Mouse (Mus musculus): ENCODE results near the gene Rpp21. TPM values are rescaled to one million over a fixed set of nuclear protein-coding genes. Genes with fewer than 3 reads are reported as not detected.

Gene Rpp21
- 10 to 100 TPM; 26.3 to 28.5 TPM for total RNA-seq (2021)
- long read RNA-seq, experiment 1, transcript Rpp21-201 (5 exons, 729 nt), result major isoform, 11 of 16 reads
- long read RNA-seq, experiment 1, partial matches to known transcripts, result 0 of 16 reads
- long read RNA-seq, experiment 1, other reads (novel, unspliced or antisense), result 4 of 16 reads
- long read RNA-seq, experiment 2, partial matches to known transcripts, result 0 of 5 reads
- long read RNA-seq, experiment 2, other reads (novel, unspliced or antisense), result 1 of 5 reads

DNA sequence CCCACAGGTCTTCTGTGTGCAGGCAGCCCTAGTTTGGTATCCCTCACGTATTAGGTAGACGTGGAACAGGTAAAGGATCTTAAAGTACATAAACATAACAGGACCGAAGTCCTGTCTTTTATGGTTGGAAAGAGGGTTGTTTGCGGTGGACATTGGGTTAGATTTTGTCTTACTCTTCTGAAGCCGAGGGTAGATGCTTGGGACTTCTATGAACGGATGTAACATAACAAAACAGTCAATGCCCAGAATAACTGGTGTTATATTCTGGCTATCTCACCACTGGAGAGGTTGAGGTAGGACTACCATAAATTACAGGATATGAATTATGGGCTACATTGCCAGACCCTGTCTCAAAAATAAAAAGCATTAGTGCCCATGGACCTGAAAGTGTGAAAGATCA is at the start of gene Rpp21:
Gene Rpp21, minus strand, starts transcription at position 101 of the 400 bp plus-strand sequence.
- DNase-seq, result no peak

DNA sequence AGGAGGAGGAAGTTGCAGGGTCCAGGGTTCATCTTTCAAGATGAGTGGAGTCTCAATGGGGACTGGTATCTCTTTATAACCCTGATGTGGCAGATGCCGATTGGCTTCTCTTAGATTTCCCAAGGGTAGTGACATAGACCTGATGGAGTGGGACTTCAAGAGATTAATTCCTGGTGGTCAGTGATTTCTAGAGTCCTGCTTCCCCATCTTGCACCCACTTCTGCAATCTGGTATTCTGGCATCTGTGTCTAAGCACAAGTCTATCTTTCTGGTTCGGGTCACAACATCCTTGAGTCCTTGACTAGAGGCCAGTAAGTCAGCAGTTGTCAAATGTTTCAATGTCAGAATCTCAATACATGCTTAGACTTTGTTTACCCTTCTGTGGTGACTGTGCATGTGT is 28.5 kb upstream of the Rpp21 start, which contains the start of gene H2-M10.2:
Gene H2-M10.2, minus strand, starts transcription at position 101 of the 400 bp plus-strand sequence.
- DNase-seq, result no peak

DNA sequence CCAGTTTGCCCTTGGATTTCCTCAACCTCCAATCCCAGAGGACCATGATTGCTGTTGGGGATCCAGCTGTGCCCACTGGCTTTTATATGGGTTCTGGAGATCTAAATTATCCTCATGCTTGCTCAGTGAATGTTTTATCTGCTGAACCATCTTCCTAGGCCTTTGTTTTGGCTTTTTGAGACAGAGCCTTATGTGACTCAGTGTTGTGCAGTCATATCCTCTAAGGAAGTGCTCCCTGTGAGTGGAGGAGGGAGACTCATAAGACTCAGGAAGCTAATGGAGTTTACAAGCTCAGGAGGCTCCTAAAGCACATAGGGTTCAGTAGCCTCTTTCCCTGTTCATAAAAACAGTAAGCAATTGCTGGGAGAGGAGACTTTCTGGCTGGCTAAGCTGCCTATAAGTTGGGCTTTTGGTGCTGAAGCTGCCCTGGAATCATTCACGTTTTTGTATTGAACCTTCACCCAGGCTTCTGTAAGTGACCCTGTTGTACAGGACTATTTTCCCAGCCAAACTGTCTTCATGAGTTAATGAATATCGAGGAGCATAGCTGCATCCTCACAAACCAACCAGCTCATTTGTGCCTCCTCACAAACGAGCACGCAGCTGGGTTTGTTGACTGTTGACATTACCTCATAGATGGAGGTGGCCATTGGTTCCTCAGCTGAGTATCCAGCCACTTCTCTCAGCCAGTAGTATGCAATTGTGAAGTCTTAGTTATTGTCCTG is 23.8 kb upstream of the Rpp21 start:
- DNase-seq, result no peak

DNA sequence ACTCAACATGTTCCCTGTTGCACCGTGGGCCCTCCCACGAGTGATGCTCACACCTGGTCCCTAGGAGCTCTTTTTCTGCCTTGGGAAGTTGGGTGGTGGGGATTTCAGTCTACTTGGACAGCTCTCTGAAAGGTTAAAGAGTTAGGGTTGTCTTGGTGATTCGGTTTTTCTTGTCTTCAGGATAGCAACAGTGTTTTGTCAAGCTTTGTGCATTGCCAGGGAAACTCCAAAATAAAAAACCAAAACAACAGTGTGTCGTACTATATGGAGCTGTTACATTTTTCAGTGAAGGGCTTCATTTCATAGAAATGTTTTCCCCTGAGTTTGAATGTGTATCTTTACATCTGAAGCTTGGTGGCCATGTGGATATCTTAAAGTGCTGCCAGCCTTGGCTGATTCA is 16.9 kb upstream of the Rpp21 start:
- DNase-seq, result no peak

DNA sequence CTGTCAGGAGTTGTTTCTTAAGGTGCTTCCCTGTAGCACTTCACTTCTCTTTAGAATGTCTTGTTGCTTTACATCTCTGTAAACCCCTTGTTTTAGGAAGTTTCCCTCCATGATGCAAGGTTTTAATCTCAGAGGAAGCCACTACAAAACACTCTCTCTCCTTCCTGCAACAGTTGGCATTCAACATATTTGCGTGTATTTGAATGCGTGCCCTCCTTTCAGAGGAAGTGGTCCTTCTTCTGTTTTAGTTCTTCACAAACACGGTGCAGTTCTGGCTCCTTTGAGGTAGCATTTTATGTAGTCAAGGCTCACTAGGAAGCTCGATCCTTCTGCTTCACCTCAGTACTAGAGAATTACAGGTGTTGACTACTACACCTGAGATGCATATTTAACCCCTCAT is 15.9 kb upstream of the Rpp21 start:
- DNase-seq, result no peak

DNA sequence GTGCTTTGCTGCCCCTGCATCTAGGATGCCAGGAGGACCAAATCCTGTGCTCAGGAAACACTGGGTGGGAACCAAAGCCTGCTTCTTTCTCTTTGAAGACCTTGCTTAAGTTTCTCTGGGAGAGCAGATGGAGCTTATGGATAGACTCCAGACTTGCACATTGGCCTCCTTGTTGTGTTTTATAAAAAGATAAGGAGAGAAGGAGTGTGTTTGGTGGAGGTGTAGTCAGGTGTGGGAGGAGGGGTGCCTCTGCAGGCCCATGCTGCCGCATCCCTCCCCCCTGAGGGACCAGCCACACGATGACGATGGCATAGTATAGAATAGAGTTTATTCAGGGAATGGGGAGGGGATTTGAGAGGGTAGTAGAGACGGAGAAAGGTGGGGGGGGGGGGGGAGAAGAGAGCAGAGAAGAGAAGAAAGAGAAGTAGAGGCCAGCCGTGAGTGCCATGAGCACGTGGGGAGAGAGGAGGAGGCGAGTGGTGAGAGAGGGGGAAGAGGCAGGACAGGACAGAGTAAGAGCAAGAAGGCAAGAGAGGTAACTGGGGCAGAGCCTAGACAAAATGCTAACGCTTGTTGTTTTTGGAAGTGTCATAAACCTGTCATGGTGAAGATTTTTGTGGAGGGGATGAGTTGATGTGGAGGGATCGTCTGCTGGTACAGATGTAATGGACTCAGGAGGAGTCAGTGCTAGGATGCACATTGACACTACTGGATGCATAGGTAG is 14.9 kb upstream of the Rpp21 start:
- DNase-seq, result no peak

DNA sequence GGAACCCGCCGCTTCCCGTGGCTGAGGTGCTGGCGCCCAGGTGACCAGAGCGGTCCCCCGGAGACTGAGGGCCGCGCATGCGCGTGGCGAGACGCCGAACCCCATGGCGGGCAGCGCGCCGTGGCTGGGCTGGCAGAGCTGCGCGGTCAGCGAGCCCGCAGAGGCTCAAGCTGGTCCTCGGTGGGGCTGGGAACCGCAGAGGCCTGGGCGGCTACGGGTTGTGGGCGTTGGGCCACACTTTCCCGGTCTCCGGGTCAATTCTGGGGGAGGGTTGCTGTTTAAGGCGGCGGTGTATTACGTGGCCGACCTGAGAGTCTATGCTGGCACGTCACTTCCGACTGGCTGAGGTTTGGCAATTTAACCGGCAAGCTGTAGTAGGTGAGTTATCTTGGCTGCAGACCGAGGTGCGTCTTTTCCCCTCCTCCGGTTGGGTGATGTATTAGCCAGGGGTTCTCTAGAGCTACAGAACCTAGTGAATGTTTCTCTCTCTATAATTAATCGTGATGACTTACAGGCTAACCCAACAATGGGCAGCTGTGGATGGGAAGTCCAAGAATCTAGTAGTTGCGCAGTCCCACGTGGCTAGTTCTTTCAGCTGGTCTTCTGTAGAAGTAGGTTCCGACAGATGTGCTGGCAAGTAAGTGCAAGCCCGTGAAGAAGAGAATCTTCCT is 13.9 kb upstream of the Rpp21 start, which contains the start of gene Trim39:
Gene Trim39, minus strand, starts transcription at position 662 of the 671 bp plus-strand sequence.
- DNase-seq, result no peak

DNA sequence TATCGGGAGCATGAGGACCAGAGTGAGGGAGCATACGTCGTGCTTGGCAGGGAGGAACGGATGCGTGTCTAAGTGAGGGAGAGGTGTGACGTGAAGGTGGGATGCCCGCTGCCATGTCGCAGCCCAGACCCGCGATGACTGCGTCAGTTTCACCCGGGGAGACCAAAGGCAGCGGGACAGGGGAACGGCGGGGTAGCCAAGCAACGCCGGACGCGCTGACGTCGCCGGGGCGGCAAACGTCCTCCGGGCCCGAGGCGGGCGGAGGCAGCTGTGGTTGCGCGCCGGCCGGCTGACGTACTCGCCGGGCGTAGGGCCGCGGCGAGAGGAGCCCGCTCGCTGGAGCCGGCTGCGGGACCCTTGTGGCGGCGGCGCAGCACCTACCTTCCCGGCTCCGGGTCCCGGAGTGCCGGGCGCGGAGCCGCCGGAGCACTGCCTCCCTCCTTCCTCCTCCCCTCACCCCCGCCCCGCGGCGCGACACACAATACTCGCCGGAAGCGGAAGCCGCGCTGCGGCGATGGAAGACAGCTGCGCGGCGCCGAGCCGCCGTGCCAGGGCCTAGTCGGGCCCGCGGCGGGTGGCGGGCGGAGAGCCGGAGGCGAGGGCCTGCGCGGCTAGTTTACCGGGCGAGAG is 13.2 kb upstream of the Rpp21 start:
- peak; percentile 88 for DNase-seq

DNA sequence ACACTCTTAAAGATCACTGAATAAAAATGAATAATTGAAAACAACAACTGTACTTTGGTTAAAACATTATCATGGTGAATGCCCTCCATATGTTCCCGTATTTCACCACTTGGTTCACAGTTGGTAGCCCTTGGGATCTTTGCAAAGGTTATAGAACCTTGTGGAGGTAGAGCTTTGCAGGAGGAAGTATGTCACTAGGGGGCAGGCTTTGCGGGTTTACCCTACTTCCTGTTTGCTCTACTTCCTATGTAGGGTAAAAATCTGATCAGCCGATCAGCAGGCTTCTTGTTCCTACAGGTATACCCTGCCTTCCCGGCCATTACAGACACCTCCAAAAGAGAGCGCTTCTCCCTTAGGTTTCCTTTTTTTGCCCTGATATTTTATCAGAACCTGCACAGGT is 8.0 kb upstream of the Rpp21 start:
- DNase-seq, result no peak

DNA sequence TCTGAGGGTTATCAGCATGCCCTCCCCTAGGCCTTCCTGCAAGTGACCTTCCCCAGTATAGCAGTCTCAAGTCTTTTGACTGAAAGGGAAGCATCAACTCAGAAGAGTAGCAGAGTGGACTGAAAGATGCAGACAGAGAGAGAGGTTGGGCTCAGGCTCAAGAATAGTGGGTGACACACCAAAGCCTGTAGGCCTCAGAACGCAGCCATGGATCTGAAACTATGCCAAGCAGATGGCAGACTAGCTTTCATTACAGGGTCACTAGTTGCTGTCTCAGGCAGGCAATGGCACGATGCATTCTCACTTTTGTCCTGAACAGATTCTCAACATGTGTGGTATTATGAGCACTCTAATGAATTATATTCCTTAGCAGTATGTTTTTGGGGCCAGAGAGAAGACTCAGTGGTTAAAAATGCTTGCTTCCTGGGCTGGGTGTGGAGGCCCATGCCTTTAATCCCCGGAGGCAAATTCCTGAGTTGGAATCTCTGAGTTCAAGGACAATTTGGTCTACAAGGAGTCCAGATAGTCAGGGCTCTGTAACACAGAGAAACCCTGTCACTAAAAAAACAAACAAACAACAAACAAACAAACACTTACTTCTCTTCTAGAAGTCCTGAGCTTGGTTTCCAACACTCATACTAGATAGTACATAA is 6.5 kb upstream of the Rpp21 start:
- DNase-seq, result no peak

DNA sequence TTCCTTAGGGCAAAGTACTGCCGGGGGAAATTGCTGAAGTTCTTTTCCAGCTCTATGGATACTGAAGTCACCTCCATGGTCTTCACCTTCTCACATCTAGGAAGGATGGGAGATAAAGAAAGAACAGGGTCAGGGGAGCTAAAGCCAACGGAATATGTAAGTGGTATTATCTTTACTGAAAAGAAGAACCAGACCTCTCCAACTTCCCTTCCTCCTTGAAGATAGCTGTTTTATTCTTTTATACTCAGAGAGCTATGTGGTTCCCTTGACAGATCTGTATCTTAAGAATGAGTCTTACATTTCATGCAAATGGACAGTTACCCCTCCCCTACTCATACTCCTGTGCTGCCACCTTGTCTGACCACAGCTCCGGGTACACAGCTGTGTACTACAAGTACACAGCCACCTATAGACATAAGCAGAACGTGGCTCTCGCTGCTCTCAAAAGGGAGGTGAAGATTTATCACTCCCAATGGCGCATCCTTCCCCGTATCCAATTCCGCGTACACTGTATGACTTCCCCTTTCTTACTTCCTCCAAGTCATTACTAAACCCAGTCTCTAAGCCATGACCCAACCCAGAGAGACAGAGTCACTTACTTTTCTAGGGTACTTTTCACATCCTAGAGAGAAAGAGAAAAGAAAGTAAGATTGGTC is 3.8 kb upstream of the Rpp21 start:
- DNase-seq, result no peak

DNA sequence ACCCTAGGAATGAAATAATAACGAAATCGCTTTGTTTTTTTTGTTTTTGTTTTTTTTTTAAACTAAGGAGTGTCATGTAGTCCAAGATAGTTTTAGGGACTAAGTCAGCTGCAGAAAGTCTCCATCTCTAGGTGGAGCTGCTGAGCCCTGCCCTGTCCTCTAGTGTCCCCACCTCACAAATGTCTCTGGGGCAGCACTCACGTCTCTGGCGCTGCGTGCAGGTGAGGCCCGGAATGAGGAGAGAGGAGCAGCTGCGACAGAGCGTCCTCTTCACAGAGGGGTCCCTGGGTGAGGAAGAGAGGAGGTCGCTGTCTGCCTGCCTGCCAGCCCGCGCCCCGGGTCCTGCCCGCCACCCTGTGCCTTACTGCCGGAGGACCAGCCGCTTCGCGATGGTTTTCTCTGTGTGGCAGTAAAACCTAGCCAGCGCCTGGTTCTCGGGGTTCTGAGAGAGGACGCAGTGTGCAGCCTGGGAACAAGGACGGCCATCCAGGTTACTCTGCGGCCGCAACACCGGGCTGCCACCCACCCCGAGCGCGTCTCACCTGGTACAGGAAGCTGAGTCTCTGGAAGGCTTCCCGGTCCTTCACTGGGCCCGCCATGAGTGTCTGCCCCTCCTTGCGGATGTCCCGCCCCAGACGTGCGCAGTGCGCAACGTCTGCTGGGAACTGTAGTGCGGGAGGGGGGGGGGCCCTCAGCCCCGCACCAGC is 475 bp downstream of the Rpp21 start:
- peak; percentile 70 for DNase-seq

DNA sequence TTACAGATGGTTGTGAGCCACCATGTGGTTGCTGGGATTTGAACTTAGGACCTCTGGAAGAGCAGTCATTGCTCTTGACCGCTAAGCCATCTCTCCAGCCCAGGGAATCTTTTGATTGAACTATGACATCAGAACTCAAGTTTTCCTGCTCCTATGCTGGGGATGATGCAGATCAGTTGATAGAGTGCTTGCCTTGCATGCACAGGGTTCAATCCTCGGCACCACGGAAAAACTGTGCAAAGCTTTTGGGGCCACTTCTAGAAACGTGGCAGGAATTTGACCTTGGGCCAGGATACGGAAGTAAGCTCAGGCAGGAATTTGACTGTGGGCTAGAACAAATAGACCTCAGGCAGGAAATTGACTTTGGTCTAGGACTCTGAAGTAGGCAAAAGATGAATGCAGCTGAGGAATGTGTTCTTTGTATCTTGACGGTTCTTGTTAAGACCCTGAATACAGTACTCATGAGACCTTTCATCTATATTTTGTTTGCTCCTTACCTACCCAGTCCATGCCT is 4.7 kb downstream of the Rpp21 start:
- DNase-seq, result no peak

DNA sequence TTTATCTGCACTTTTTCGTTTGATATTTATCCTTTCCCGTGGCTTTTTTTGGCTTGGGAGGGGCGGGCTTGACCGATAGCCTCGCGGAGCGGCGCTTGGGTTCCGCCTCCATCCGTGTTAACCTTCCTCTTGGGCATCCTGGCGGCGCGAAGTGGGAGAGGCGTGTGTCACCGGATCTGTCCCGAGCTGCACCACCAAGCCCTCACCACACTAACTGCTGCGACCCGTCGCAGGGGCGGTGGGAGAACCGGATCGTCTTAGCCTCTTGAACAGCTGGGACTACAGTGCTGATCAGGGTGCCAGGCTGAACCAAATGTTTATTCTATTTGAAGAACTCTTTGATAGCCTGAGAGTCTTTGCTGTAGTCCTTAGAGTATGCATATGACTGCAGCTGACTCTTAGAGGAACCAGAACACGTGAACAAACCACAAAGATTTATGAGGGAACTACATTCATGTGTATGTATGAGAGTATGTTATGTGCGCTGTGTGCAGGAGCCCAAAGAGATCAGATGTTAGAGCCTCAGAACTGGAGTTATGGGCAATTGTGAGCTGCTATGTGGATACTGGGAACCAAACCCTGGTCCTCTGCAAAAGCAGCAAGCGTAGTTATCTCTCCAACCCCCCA is 5.5 kb downstream of the Rpp21 start:
- DNase-seq, result no peak

DNA sequence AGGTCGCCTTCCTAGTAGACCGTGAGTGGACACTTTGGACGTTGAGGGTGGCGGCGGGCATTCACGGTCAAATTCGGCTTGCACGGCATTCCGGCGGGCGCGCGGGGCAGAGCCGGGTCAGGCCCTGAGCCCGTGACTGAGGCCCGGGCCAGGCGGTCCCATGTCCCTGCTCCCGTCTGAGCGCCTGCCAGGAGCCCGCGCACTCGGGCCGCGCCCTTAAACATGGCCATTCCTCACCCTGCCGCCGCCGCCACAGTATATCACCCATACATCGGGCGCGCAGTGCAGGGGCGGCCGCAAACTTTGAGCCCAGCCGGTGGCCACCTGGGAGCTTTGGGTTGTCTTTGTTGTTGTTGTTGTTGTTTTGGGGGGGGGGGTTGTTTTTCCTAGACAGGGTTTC is 9.0 kb downstream of the Rpp21 start:
- DNase-seq, result no peak

DNA sequence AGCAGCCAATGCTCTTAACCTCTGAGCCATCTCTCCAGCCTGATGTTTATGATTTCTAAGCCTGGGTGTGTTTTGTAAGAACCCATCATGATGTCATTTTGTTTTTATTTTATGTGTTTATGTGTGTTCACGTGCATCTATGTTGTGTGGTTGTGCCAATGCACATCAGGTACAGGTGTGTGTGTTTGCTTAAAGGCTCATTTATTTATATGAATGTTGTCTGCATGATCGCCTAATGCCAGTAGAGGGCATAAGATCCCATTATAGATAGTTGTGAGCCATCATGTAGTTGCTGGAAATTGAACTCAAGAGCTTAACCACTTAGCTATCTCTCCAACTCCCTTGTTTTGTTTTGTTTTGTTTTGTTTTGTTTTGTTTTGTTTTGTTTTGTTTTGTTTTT is 12.1 kb downstream of the Rpp21 start:
- DNase-seq, result no peak

DNA sequence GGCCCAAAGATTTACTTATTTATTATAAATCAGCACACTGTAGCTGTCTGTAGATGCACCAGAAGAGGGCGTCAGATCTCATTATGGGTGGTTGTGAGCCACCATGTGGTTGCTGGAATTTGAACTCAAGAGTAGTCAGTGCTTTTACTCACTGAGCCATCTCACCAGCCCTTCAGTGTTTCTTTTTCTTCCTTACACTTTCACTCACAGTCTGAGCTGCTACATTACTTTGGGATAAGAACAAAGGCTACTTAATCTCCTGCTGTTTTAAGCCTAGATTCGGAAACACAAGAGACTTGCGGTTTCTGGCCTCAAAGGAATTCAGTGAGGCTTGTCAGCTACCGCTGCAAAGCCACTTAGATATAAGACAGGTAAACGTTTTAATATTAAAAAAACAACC is 13.8 kb downstream of the Rpp21 start:
- no peak for DNase-seq

DNA sequence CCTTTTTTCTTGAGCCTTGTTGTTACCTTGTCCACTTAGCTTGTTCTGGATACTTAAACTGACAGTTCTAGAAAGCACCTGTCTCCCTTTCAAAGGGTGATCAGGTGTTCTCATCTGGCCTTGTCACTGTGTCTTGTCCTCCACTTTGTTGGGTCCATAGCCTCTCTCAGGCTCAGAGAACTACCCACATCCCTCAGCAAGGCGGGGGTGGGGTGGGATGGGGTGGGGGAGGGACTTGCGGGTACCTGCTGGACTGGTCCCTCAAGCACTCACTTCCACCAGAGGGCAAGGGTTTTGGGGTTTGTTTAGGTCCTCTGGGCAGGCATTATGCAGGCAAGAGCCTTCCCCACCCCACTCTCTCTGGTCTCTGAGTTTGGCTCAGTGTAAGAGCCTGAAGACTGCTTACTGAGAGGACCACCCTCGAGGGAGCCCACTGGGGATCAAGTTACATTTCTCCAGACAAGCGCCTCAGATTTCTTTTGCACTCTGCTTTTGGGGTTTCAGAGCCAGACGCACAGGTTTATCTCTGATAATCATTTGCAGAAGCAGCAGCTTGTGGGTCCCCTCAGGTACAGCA is 17.1 kb downstream of the Rpp21 start:
- no peak for DNase-seq

DNA sequence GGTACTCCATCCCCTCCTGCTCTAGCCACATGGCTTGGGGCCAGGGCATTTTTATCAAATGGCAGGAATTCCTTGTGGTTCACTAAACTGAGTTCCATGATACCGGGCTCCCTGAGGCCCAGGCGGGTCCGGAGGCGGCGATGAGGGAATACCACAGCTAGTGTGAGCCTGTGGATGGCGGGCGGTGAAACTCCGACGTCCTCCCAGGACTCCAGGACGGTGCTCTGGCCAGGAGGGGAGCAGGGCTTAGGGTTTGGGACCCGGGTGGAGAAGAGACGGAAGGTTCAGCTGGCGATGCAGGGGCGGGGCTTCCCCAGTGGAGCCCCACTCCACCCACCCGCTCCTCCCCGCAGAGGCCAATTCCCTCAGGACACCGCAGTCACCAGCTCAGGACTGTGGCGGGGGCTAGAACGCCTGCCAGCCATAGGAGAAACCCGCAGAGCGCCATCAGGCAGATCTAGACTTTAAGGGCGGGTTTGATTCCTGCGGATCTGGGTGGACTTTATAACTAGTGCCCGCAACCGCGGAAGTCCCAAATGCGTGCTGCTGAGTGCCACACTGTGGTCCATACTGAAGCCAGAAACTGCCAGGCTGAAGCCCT is 20.4 kb downstream of the Rpp21 start:
- DNase-seq, result no peak

All from gastrocnemius, postnatal 10 days (tissue).